Mouse (Mus musculus): ENCODE measurements around the gene Adam21.
A peak's percentile ranks its signal among the peaks of the same experiment; 100 is the strongest.
"Not testable (repeated sequence)": the region's sequence is repeated elsewhere in the genome, so short reads cannot be mapped to it uniquely, and the experiment has no call there.

The Adam21 gene

GRCm38 (mm10) chr12:81568374-81568773 lies at the start of gene Adam21:
Gene Adam21 (minus strand): TSS chr12:81568474.
- no peak for DNase-seq (ENCODE audit: low spot score)

DNA sequence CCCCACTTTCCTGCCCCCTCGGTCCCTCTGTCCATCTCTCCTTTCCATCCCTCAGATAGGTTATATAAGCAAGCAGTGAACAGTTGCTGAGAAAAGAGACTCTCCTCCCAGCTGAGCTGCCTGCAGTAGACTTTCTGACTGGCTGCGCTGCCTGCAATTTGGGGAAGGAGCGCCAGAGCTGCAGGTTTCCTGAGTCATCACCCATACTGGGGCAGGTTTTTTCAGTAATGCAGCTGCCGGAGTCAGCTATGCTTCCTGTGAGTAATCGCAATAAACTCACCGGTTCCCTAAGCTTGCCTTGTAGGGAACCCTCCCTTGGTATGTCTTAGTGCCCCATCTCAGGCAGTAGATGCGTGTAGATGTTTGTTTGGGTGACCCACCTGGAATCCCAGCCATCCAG lies 48.7 kb upstream of the Adam21 start:
- peak; percentile 15 for DNase-seq (ENCODE audit: low spot score)

DNA sequence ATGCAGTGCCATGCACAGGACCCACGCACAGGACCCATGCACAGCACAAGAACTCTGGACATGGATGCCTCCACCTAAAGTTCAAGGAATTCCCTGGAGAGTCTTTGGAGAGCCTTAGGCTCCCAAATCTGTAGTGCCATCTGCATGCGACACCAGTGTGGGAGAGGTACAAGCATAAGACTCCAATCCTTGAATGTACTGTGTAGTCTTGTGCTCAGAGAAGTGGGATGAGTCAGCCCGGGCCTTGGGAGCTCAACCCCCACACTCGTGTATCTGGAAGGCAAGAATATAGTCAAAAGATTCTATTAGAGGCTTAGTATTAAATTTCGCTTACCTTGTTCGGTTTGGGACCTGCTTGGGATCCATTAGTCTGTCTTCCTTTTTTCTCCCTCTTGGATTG lies 47.5 kb upstream of the Adam21 start:
- DNase-seq (ENCODE audit: low spot score), result no peak

DNA sequence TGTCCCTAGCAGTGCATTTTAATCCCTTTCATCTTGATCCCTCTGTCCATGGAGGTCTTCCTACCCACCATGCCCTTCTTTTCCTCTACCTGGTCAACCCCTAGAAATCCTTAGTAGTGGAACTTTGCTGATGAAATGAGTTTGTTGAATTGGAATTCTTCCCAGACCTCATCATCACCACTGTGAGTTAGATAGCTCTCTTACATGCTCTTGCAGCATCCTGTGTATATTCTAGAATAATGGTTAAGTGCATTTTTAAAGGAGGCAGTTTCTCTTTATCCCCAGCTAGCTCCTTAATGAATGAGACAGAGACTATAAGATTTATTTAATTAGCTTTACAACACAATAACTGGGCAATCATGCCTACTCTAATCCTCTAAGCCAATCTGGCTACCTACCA lies 41.2 kb upstream of the Adam21 start:
- DNase-seq (ENCODE audit: low spot score), result no peak

GRCm38 (mm10) chr12:81604995-81605784 lies 36.9 kb upstream of the Adam21 start:
- no peak for DNase-seq (ENCODE audit: low spot score)

- DNase-seq (ENCODE audit: low spot score), result no peak
Measured at GRCm38 (mm10) chr12:81596547-81597262, 28.4 kb upstream of the Adam21 start.

DNA sequence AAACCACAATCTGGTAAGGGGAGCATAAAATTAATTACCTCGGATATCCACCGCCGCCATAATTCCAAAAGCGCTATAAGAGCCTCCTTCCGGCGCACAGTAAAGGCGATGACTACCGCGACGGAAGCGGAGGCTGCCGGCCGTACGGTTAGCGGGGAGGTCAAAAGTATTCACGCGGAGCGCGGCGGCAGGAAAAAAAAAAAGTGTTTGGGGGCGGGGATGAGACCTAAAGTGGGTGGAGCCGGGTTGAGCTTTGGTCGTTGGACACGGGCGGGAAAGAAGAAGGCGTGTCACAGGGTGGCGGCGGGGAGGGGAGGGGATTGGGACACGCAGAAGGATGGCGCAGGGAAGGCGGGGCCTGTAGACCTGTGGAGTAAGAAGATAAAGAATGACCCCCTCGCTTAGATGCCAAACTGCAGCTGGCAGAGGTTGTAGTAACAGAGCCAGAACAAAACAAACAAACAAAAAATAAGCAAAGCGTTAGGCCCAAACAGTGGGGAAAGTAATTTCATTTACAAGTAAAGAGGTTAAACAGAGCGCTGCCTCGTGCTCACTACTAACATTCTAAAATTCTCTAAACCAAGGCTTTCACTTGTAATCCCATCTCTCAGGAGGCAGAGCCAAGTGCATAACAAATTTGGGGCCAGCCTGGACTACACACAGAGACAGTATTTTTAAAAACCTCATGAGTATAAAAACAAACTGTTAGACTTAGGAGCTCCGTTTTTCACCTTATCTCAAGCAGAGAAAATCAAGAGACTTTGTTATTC lies 26.8 kb upstream of the Adam21 start, which contains the start of gene Med6:
TSS of gene Med6 (minus strand) at position 107 of the 770 bp plus-strand sequence.
- DNase-seq (ENCODE audit: low spot score), result peak; percentile 84

DNA sequence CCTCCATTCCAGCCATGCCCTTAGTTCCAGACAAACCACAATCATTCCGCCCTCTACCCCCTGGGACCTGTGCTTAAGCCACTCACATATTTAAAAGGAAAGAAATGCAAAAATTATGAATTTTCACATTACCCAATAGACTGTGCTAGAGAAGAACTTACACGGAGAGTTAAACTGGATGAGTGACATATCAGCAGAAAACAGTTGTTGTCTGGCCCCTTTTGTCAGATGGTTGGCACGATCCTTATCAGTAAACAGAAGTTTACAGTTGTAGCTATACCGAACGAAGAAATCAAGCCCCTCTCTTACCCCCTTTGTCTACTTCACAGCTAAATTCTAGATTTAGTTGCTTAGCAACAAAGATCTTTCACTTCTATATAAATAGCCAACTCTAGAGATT lies 343 bp downstream of the Adam21 start:
- DNase-seq (ENCODE audit: low spot score), result no peak

GRCm38 (mm10) chr12:81564173-81564572 lies 4.1 kb downstream of the Adam21 start:
- no peak for DNase-seq (ENCODE audit: low spot score)

GRCm38 (mm10) chr12:81549286-81549685 lies 19.0 kb downstream of the Adam21 start:
- no peak for DNase-seq (ENCODE audit: low spot score)

- no peak for DNase-seq (ENCODE audit: low spot score)
Measured at GRCm38 (mm10) chr12:81547163-81547562, 21.1 kb downstream of the Adam21 start.

- no peak for DNase-seq (ENCODE audit: low spot score)
Measured at GRCm38 (mm10) chr12:81533029-81533419, 35.2 kb downstream of the Adam21 start.

DNA sequence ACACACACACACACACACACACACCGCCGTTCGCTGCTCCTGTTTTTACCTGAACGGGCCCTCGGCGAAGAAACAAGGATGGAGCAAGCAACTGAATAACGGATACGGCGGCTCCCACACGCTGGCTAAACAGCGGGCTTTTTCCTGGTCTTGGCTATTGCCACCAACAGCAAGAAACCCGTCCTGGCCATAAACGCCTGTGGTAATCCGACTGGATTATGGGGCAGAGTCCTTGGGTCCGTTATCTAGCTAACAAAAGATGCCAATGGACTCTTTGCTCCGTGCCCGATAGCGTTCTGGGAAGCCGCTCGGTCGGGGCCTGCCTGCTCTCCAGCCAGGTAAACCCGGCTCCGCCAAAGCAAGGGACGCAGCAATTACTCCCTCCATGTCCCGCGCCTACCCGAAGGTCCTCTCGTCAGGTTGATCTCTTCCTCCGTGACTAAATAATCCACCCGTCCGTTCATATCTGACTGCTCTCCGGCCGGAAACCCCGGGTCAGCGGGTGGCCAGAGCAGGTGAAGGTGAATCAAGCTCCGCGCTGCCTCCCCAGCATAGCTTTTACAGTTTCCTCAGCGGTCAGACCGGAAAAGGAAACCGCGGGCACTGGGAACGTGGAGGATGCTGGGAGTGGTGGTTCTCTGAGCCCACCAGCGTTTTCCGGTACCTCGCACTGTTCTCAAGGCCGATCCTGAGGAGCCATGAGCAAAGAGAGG lies 35.8 kb downstream of the Adam21 start, which contains the start of the genes Gm20498 and Synj2bp:
TSS of gene Gm20498 (minus strand) at position 590 of the 713 bp plus-strand sequence.
TSS of gene Synj2bp (minus strand) at position 596 of the 713 bp plus-strand sequence.
- DNase-seq (ENCODE audit: low spot score), result peak; percentile 71

GRCm38 (mm10) chr12:81530587-81530986 lies 37.7 kb downstream of the Adam21 start:
- DNase-seq (ENCODE audit: low spot score), result not testable (repeated sequence)
